Mouse (Mus musculus): ENCODE results near the gene Syt15. TPM values are rescaled to one million over a fixed set of nuclear protein-coding genes. Genes with fewer than 3 reads are reported as not detected.

The Syt15 gene
- polyA plus RNA-seq, 1 experiment, result 0.58 TPM

GRCm38 (mm10) chr14:34196706-34197105, 22.7 kb upstream of the Syt15 start:
- Histone ChIP-seq H3K4me3 (ENCODE audit: control insufficient read depth, low read depth, low read length) (no peak overlapping the region), H3K27ac (ENCODE audit: control insufficient read depth, insufficient read depth, low read depth, low read length) (no peak overlapping the region), H3K36me3 (ENCODE audit: control insufficient read depth, insufficient read depth, low read length) (no peaks in the 10 kb centered on the region), H3K4me1 (ENCODE audit: control insufficient read depth, insufficient read depth, low read length) (peaks cover 5% of the 10 kb centered on the region), H3K27me3 (ENCODE audit: control insufficient read depth, insufficient read depth, low read length) (no peaks in the 10 kb centered on the region)
- TF ChIP-seq CTCF (IDR thresholded peaks at IDR 0.05; ENCODE audit: control insufficient read depth, insufficient read depth, insufficient replicate concordance, low read depth, low read length) (no peak), POLR2A (IDR thresholded peaks at IDR 0.05; ENCODE audit: control insufficient read depth, low read depth, low read length) (no peak)

- Histone ChIP-seq H3K27ac (ENCODE audit: control insufficient read depth, insufficient read depth, low read depth, low read length) (no peak overlapping the region), H3K36me3 (ENCODE audit: control insufficient read depth, insufficient read depth, low read length) (no peaks in the 10 kb centered on the region), H3K27me3 (ENCODE audit: control insufficient read depth, insufficient read depth, low read length) (no peaks in the 10 kb centered on the region), H3K4me3 (ENCODE audit: control insufficient read depth, low read depth, low read length) (peak overlapping the region; percentile 81), H3K4me1 (ENCODE audit: control insufficient read depth, insufficient read depth, low read length) (peaks cover 5% of the 10 kb centered on the region)
- TF ChIP-seq POLR2A (IDR thresholded peaks at IDR 0.05; ENCODE audit: control insufficient read depth, low read depth, low read length) (no peak), CTCF (IDR thresholded peaks at IDR 0.05; ENCODE audit: control insufficient read depth, insufficient read depth, insufficient replicate concordance, low read depth, low read length) (no peak)
These were observed 18.6 kb upstream of the Syt15 start for GRCm38 (mm10) chr14:34200738-34201230.

- Histone ChIP-seq H3K4me1 (ENCODE audit: control insufficient read depth, insufficient read depth, low read length) (peaks cover 5% of the 10 kb centered on the region), H3K36me3 (ENCODE audit: control insufficient read depth, insufficient read depth, low read length) (no peaks in the 10 kb centered on the region), H3K4me3 (ENCODE audit: control insufficient read depth, low read depth, low read length) (peak within 1 kb of the TSS; percentile 81), H3K27me3 (ENCODE audit: control insufficient read depth, insufficient read depth, low read length) (no peaks in the 10 kb centered on the region), H3K27ac (ENCODE audit: control insufficient read depth, insufficient read depth, low read depth, low read length) (no peak within 1 kb of the TSS)
- TF ChIP-seq CTCF (IDR thresholded peaks at IDR 0.05; ENCODE audit: control insufficient read depth, insufficient read depth, insufficient replicate concordance, low read depth, low read length) (no peak), POLR2A (IDR thresholded peaks at IDR 0.05; ENCODE audit: control insufficient read depth, low read depth, low read length) (no peak)
These were observed 18.0 kb upstream of the Syt15 start, which contains the start of gene Gprin2 for GRCm38 (mm10) chr14:34201231-34202035. Gprin2 (minus strand) TSS chr14:34201653.

GRCm38 (mm10) chr14:34207996-34208395, 11.4 kb upstream of the Syt15 start:
- no peaks in the 10 kb centered on the region for H3K4me1 ChIP-seq (ENCODE audit: control insufficient read depth, insufficient read depth, low read length)
- no peaks in the 10 kb centered on the region for H3K36me3 ChIP-seq (ENCODE audit: control insufficient read depth, insufficient read depth, low read length)
- no peak overlapping the region for H3K27ac ChIP-seq (ENCODE audit: control insufficient read depth, insufficient read depth, low read depth, low read length)
- no peak overlapping the region for H3K4me3 ChIP-seq (ENCODE audit: control insufficient read depth, low read depth, low read length)
- no peak for TF ChIP-seq CTCF (IDR thresholded peaks at IDR 0.05; ENCODE audit: control insufficient read depth, insufficient read depth, insufficient replicate concordance, low read depth, low read length)
- no peak for TF ChIP-seq POLR2A (IDR thresholded peaks at IDR 0.05; ENCODE audit: control insufficient read depth, low read depth, low read length)
- no peaks in the 10 kb centered on the region for H3K27me3 ChIP-seq (ENCODE audit: control insufficient read depth, insufficient read depth, low read length)

GRCm38 (mm10) chr14:34208651-34209050, 10.7 kb upstream of the Syt15 start:
- TF ChIP-seq CTCF (IDR thresholded peaks at IDR 0.05; ENCODE audit: control insufficient read depth, insufficient read depth, insufficient replicate concordance, low read depth, low read length) (no peak; the same call in 1 of the 2 replicates), POLR2A (IDR thresholded peaks at IDR 0.05; ENCODE audit: control insufficient read depth, low read depth, low read length) (no peak)
- Histone ChIP-seq H3K27me3 (ENCODE audit: control insufficient read depth, insufficient read depth, low read length) (no peaks in the 10 kb centered on the region), H3K4me1 (ENCODE audit: control insufficient read depth, insufficient read depth, low read length) (no peaks in the 10 kb centered on the region), H3K4me3 (ENCODE audit: control insufficient read depth, low read depth, low read length) (no peak overlapping the region), H3K27ac (ENCODE audit: control insufficient read depth, insufficient read depth, low read depth, low read length) (no peak overlapping the region), H3K36me3 (ENCODE audit: control insufficient read depth, insufficient read depth, low read length) (no peaks in the 10 kb centered on the region)

GRCm38 (mm10) chr14:34209080-34209479, 10.3 kb upstream of the Syt15 start:
- Histone ChIP-seq H3K4me1 (ENCODE audit: control insufficient read depth, insufficient read depth, low read length) (no peaks in the 10 kb centered on the region), H3K27ac (ENCODE audit: control insufficient read depth, insufficient read depth, low read depth, low read length) (no peak overlapping the region), H3K4me3 (ENCODE audit: control insufficient read depth, low read depth, low read length) (no peak overlapping the region), H3K27me3 (ENCODE audit: control insufficient read depth, insufficient read depth, low read length) (no peaks in the 10 kb centered on the region), H3K36me3 (ENCODE audit: control insufficient read depth, insufficient read depth, low read length) (no peaks in the 10 kb centered on the region)
- no peak for TF ChIP-seq CTCF (IDR thresholded peaks at IDR 0.05; ENCODE audit: control insufficient read depth, insufficient read depth, insufficient replicate concordance, low read depth, low read length)
- TF ChIP-seq POLR2A (IDR thresholded peaks at IDR 0.05; ENCODE audit: control insufficient read depth, low read depth, low read length), result no peak

GRCm38 (mm10) chr14:34209942-34210341, 9.5 kb upstream of the Syt15 start:
- Histone ChIP-seq H3K4me3 (ENCODE audit: control insufficient read depth, low read depth, low read length) (no peak overlapping the region), H3K4me1 (ENCODE audit: control insufficient read depth, insufficient read depth, low read length) (no peaks in the 10 kb centered on the region)
- TF ChIP-seq POLR2A (IDR thresholded peaks at IDR 0.05; ENCODE audit: control insufficient read depth, low read depth, low read length), result no peak
- TF ChIP-seq CTCF (IDR thresholded peaks at IDR 0.05; ENCODE audit: control insufficient read depth, insufficient read depth, insufficient replicate concordance, low read depth, low read length), result no peak

More at GRCm38 (mm10) chr14:34209942-34210341, 9.5 kb upstream of the Syt15 start:
- Histone ChIP-seq H3K36me3 (ENCODE audit: control insufficient read depth, insufficient read depth, low read length) (no peaks in the 10 kb centered on the region), H3K27me3 (ENCODE audit: control insufficient read depth, insufficient read depth, low read length) (no peaks in the 10 kb centered on the region), H3K27ac (ENCODE audit: control insufficient read depth, insufficient read depth, low read depth, low read length) (no peak overlapping the region)
